Mouse (Mus musculus) G1E (cell line): ENCODE measurements around the gene Entpd2.

Experiments
- CTCF ChIP-seq: IDR thresholded peaks from 2 replicates; pipeline ENCODE4 v1.5.1; 2012; ENCODE audit warnings: low read depth, low read length, inconsistent platforms, mixed read lengths
- GATA1 ChIP-seq: IDR thresholded peaks from 2 replicates; pipeline ENCODE4 v1.6.1; 2012; ENCODE audit warnings: borderline replicate concordance, low read length, inconsistent platforms, mixed read lengths
- GATA2 ChIP-seq: IDR thresholded peaks from 2 replicates; pipeline ENCODE4 v1.6.1; 2012; ENCODE audit warnings: low read depth, low read length, inconsistent platforms, borderline replicate concordance
- TAL1 ChIP-seq: conservative IDR thresholded peaks from 2 replicates; pipeline ENCODE4 v1.6.1; 2012; ENCODE audit warnings: low read depth, low read length, inconsistent platforms, mixed read lengths

- no peak for TF ChIP-seq CTCF
- no peak for TF ChIP-seq TAL1
- TF ChIP-seq GATA2 = no peak
- no peak for TF ChIP-seq GATA1
Measured at GRCm38 (mm10) chr2:25417426-25417825, 21.8 kb downstream of the Entpd2 start.
